9 mouse cellular contexts compared by ENCODE assay signal in the genomic region with DNA sequence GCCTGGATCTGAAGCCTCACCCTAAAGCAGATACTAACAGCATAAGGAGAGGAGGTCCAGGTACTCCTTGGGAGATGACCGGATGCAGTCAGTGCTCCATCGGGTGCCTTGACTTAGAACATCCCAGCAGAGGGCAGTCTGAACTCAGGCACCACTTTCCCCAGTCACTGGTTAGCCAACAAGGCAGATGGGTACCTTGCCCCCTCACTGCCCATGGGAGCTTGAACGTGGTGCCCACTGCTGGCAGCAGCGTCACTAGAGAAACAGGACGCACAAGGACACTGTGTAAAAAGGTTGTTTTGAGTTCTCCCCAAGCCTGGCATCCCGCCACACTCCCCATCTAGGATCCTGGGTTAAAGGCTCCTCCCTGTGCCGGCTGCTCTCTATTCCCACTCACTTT. TPM values are rescaled to one million over a fixed set of nuclear protein-coding genes. Genes with fewer than 3 reads are reported as not detected.
DNase-seq lines count a peak whose midpoint lies in the region; ATAC-seq lines count a peak whose summit lies in the region.
"Had no signal": no experiment of that assay in that cellular context is flagged by ENCODE, and none has a peak within 500 bp of the region (broad histone marks: within the 10 kb centered on the region; RNA-seq: fewer than 3 reads in every experiment).

No protein-coding gene starts in this region.

- no peak overlapping the region for H3K4me2 ChIP-seq in heart, embryonic 16.5 days (ENCODE audit: low read depth, low read length)
- H3K4me2 ChIP-seq: limb, embryonic 12.5 days had no signal

- no peak overlapping the region for H3K9ac ChIP-seq in heart, embryonic 16.5 days (ENCODE audit: low read length)
- H3K9ac ChIP-seq: limb, embryonic 12.5 days had no signal

- WGBS in heart, embryonic 16.5 days = 31% methylated on average over 7 of the region's 7 CpGs

- no peaks in the 10 kb centered on the region for H3K36me3 ChIP-seq in heart, embryonic 16.5 days (ENCODE audit: control insufficient read depth, insufficient read depth)
- H3K36me3 ChIP-seq: limb, embryonic 12.5 days had no signal

- no peak overlapping the region for H3K4me3 ChIP-seq in heart, embryonic 16.5 days (ENCODE audit: low read length)
- H3K4me3 ChIP-seq: limb, embryonic 12.5 days had no signal

- H3K9me3 ChIP-seq in heart, embryonic 16.5 days (replicated peaks; ENCODE audit: control insufficient read depth, low read length) = no peaks in the 10 kb centered on the region

- ATAC-seq in erythroblast, adult 5-6 weeks (replicated peaks; ENCODE audit: low FRiP score, poor library complexity, severe bottlenecking) = peak; percentile 83
- 0 out of 2 replicates have a peak, but pooled peaks have one; percentile 35 for ATAC-seq in heart, embryonic 16.5 days (replicated peaks; ENCODE audit: extremely low read depth, insufficient read depth, low FRiP score)

- DNase-seq in adrenal gland, adult (ENCODE audit: inconsistent age in 2 of 2, low spot score in 1 of 2) = peak; percentile 35 to 75
- DNase-seq in adrenal gland, postnatal 4 days (ENCODE audit: low spot score in 2 of 2) = no peak
- DNase-seq in adrenal gland, postnatal 10 days = peak; percentile 59
- peak; percentile 36 to 56 for DNase-seq in layer of hippocampus, adult 8-10 months (ENCODE audit: low spot score in 2 of 2)
- DNase-seq in lung, postnatal 14 days = peak; percentile 71
- peak; percentile 32 to 51 for DNase-seq in spleen, adult 18-20 months

- no peaks in the 10 kb centered on the region; the same call in 1 of the 2 replicates for H3K4me1 ChIP-seq in heart, embryonic 16.5 days (ENCODE audit: control insufficient read depth, insufficient read depth, low read length)

- no peaks in the 10 kb centered on the region for H3K27me3 ChIP-seq in heart, embryonic 16.5 days (ENCODE audit: control insufficient read depth, insufficient read depth, low read length)

- no peak overlapping the region for H3K27ac ChIP-seq in heart, embryonic 16.5 days (ENCODE audit: low read length)
- H3K27ac ChIP-seq: limb, embryonic 12.5 days had no signal

RNA-seq across cellular contexts. Expression of a gene that starts 24.1 kb away (rescaled TPM):
- total RNA-seq in adrenal gland, postnatal 4 days (2021) = 10 to 100 TPM; 29.2 to 35.3 TPM
- total RNA-seq in adrenal gland, postnatal 10 days (2021) = 10 to 100 TPM; 19.0 to 19.9 TPM
- 40.5 and 44.1 TPM in 2 replicates for total RNA-seq in erythroblast, adult 5-6 weeks (2015; ENCODE audit: low replicate concordance)
- 240 and 313 TPM in 2 replicates for total RNA-seq in erythroblast, adult 5-6 weeks (2017; ENCODE audit: low replicate concordance)
- 20.5 and 21.1 TPM in 2 replicates for polyA plus RNA-seq in heart, embryonic 16.5 days (2015; fragmentation: Nextera tagmentation; extraction: Ambion mirVana)
- total RNA-seq in layer of hippocampus, adult 8-10 months (2022) = 100 to 1,000 TPM; 143 to 159 (median 145) TPM

RNA-seq across cellular contexts. Expression of a gene that starts 45.0 kb away (rescaled TPM):
- 10 to 100 TPM; 26.8 to 28.5 TPM for total RNA-seq in adrenal gland, postnatal 4 days (2021)
- 10 to 100 TPM; 17.3 to 20.2 TPM for total RNA-seq in adrenal gland, postnatal 10 days (2021)
- total RNA-seq in erythroblast, adult 5-6 weeks (2015; ENCODE audit: low replicate concordance) = 3.5 and 7.5 TPM in 2 replicates
- total RNA-seq in erythroblast, adult 5-6 weeks (2017; ENCODE audit: low replicate concordance) = 2.8 and 6.9 TPM in 2 replicates
- polyA plus RNA-seq in heart, embryonic 16.5 days (2015; fragmentation: Nextera tagmentation; extraction: Ambion mirVana) = 17.6 and 18.2 TPM in 2 replicates
- total RNA-seq in layer of hippocampus, adult 8-10 months (2022) = 10 to 100 TPM; 11.8 to 14.3 (median 12.4) TPM

Comparison
In these comparisons a context has a peak if more than half of its experiments do, and no peak if none do; other contexts are left out.
1. DNase-seq: peak in adrenal gland, adult (2 of 2), adrenal gland, postnatal 10 days (single experiment), layer of hippocampus, adult 8-10 months (2 of 2), lung, postnatal 14 days (single experiment) and spleen, adult 18-20 months (2 of 2); none in adrenal gland, postnatal 4 days (0 of 2).